Mouse (Mus musculus): Measurements from ENCODE around the gene Atp5g3. TPM values are rescaled to one million over a fixed set of nuclear protein-coding genes. Genes with fewer than 3 reads are reported as not detected.
"Not testable (repeated sequence)": the region's sequence is repeated elsewhere in the genome, so short reads cannot be mapped to it uniquely, and the experiment has no call there.

The Atp5g3 gene
- total RNA-seq, 2 experiments from 2014 or later = 3,810 to 3,884 TPM

DNA sequence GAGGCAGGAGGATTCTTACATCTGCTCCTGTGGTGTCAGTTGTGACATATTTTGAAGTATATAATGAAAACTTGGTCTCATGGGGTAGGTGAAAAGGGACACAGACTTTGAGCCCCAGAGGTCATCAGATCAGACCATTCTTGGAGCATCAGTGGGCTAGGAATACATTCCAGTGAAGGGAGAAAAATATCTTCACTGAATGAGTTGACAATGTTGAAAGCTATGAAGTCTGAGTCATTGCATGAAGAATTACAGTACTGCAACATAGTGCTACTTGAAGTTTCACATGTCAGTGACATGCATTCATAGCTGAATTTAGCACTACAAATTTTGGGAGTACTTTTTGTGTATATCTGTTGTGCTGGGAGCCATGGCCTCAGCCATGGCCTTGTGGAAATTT lies 10.0 kb downstream of the Atp5g3 start:
- DNase-seq (ENCODE audit: low spot score) = no peak
- intact Hi-C loops (cut with DNase I) = no loop called here

DNA sequence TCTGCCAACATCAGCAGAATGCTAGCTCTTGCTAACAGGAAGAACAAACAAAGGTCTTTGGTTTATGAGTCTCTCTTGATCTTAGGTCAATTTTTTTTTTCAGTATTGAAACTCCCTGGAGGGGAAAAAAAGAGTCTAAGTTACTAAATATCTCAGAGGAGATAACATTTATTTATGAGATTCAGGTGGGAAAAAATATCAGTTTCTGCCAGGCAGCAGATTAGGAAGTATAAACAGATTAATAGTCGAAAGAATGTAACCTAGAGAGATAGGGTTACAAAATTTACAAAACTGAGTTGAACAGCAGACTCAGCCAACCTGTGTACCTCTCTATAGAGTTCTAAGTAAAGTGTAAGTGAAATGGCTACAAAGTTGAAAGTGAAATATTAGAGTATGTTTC lies 10.8 kb downstream of the Atp5g3 start:
- DNase-seq (ENCODE audit: low spot score) = no peak
- intact Hi-C loops (cut with DNase I) = no loop called here

DNA sequence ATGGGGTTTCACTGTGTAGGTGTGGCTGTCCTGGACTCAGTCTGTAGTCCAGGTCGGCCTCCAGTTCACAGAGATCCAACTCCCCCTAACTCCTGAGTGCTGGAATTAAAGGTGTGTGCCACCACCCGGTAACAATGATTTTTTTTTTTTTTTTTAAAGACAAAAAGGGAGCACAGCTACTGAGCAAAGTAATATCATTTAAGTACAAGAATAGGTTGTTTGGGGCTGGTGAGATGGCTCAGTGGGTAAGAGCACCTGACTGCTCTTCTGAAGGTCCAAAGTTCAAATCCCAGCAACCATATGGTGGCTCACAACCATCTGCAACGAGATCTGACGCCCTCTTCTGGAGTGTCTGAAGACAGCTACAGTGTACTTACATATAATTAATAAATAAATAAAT lies 14.2 kb downstream of the Atp5g3 start:
- intact Hi-C loops (cut with DNase I) = loop anchor here (10.0 kb wide), 1 partner anchor 512 kb away; the partner anchor contains the start of gene Gpr155
- DNase-seq (ENCODE audit: low spot score) = not testable (repeated sequence)

DNA sequence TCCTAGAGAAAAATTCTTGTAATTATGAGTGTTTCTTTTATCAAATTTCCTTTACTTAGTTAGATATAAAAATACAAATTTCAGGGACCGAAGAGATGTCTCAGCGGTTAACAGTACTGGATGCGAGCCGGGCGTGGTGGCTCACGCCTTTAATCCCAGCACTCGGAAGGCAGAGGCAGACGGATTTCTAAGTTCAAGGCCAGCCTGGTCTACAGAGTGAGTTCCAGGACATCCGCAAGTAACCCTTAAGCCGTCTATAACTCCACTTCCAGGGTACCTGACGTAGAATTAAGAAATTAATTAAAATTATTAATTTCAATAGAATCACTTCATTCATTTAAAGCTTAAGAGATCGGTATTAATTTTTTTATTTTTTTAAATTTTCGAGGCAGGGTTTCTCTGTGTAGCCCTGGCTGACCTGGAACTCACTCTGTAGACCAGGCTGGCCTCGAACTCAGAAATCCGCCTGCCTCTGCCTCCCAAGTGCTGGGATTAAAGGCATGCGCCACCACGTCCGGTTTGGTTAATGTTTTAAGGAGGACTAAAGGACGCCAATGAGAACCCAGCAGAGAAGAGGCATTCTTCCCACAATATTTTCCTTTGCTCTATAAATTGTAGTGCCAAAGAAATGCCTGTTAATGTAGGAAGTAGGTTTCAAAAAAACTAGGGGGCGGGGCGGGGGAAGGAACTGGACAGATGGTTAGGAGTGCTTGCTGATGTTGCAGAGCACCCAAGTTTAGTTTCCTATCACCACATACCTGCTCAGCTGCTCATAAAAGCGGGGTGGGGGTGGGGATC lies 17.5 kb downstream of the Atp5g3 start:
- intact Hi-C loops (cut with DNase I) = loop anchor here (2.0 to 10.0 kb wide), 2 partner anchors 17 to 509 kb away; partner anchors contain the start of genes Atp5g3 and Gpr155
- no peak for DNase-seq (ENCODE audit: low spot score)

DNA sequence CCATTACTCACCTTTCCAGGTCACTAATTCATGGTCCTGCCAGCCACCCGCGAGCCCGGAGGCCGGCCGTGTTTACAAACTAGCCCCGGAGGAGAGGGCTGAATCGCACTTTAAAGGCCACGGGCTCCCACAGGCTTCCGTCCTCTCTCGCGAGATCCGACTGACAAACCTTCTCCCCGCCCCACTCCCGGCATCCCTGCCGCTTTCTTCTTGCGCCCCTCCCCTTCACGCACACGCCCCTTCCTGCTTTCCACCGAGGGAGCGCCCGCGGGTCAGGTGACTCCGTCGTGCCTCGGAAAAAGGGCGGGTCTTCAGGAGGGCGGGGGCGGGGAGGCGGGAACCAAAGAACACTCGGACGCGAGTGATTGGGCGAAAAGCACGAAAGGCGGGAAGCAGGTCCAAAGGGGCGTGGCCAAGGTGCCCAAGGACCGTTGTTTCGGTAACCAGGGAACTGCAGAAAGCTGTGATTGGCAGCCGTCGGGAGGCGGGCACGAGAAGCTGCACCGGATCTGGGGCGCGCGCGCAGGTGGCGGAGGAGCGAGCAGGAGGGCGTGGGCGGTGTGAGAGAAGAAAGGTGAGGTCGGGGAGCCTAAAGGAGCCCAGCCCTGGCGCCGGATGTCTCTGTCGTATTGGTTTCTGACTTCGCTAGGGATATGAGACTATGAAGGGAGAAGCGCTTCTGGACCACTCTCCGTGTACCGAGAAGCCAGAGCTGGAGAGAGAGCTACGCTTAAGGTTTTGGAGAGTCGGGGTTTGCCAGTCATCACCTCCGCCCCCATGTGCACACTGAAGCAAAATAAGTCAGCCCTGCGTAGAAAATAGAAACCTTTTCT lies 18.4 kb downstream of the Atp5g3 start, which contains the start of gene Atf2:
Gene Atf2, minus strand, starts transcription at position 176 of the 833 bp plus-strand sequence.
- intact Hi-C loops (cut with DNase I) = loop anchor here (2.0 to 10.0 kb wide), 2 partner anchors 18 to 508 kb away; partner anchors contain the start of genes Atp5g3 and Gpr155
- DNase-seq (ENCODE audit: low spot score) = peak; percentile 97

DNA sequence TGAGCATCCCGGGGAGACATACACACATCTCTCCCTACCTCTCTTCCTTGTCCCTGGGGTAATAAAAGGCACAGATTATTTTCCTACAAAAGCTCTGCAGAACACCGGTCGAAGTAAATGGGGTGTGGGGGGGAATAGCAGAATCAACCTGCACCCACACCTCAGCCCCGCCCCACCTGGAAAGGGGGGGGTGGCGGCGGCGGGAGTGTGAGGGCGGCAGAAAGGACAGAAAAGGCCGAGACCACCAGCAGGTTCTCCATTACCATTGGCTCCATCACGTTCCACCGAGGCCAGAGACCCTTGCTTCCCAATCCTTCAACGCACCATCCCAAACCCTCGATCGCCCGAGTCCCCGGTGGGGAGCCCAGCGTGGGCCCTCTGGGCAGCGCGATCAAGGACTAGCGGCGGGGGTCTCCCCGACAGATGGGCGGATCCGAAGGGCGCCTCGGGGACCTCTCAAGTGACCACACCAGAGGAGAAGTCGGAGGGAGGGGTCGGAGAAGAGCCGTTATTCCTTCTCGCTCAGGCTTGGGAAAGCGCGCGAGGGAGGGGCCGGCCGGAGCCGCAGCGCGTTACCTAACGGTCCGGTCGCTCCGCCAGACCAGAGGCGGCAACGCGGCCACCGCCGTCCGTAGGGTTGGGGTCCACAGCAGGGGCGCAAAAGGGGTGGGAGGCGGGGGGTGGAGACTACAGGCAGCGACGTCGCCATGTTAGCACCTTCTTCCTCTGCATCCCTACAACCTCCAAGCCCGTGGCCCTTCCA lies 19.2 kb downstream of the Atp5g3 start:
- DNase-seq (ENCODE audit: low spot score) = peak; percentile 12
- intact Hi-C loops (cut with DNase I) = loop anchor here (2.0 to 10.0 kb wide), 2 partner anchors 19 to 507 kb away; partner anchors contain the start of genes Atp5g3 and Gpr155

DNA sequence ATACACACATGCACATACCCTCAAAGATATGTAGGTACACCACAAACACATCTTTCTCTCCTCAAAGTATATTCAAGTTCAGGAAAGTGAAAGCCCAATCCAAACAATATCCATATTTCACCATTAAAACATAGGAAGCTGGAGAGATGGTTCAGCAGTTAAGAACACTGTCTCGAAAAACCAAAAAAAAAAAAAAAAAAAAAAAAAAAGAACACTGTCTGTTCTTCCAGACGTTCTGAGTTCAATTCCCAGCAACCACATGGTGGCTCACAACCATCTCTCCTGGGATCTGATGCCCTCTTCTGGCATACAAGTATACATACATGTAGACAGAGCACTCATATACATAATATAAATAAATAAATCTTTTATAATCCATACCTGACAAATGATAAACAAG lies 25.1 kb downstream of the Atp5g3 start:
- intact Hi-C loops (cut with DNase I) = no loop called here
- no peak for DNase-seq (ENCODE audit: low spot score)

DNA sequence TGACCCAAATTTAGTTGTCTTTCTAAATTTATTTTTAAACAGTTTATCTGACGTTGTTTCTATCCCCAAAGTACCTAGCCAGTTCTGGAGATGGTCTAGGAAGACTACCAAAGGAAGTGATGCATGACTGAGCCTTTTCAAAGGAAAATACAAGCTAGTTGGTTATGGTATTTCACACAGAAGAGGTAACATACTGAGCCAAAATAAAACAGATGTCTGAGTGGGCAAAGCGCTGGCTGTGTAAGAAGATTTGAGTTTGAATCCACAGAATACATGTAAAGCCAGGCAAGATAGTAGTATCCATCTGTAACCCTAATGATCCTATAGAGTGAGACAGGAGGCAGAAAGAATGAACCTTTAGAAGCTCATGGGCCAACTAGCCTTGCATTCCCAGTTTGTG lies 33.2 kb downstream of the Atp5g3 start:
- intact Hi-C loops (cut with DNase I) = no loop called here
- no peak for DNase-seq (ENCODE audit: low spot score)

DNA sequence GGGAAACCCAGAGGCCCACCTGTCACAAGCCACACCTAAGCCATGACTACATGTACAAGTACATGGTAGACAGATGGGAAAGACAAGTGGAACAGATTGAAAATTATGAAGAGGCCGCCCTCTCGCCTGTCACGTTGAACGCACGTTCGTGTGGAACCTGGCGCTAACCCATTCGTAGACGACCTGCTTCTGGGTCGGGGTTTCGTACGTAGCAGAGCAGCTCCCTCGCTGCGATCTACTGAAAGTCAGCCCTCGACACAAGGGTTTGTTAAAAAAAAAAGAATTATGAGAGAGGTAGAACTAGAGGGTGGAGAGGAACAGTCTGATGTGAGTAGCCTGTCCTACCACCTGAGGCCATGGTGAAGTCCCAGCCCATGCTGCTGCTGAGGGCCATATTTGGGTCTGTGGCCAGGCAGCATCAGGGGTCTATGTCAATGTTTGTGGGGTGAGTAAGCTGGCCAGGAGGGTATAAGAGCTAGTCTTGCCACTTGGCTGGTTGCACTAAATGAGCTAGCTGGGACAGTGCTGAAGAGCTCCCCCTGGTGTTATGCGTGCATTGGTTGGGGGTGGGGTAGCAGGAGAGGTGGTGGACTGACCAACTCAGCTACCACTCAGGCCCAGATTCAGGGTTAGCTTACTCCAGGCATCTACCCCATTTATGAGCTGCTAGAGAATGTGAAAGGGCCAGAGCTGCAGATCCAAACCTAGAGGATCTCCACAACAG lies 43.2 kb downstream of the Atp5g3 start:
- intact Hi-C loops (cut with DNase I) = no loop called here
- DNase-seq (ENCODE audit: low spot score) = peak; percentile 38

DNA sequence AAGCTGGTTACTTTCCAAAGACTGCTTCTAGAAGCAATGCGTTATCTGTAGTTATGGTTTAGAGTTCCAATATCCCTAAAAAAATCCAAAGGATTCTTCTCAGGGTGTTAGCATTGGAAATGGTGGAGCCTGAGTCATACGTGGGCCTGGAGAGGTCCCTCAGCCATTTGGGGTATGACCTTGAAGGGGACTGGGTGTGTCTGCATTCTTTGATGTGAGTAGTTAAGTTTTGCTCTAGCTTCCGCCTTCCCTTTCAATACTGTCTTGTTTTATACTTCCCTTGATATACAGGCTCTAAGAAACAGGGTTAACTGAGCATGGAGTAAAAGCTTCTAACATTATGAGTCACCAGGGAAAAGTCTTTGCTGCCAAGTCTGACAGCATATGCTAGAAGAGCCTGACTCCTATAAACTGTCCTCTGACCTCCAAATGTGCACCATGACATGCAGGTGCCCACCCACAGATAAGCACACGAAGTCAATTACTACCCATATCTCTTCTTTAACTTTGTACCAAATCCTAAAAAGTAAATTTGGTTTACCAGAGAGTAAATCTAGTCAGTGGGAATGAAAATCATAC lies 51.0 kb downstream of the Atp5g3 start:
- DNase-seq (ENCODE audit: low spot score) = no peak
- intact Hi-C loops (cut with DNase I) = no loop called here

Other genes with a start within 250 kb of the Atp5g3 start
- 10 to 100 TPM; 38.3 to 46.0 TPM for gene Chn1, start 136.0 kb downstream of the Atp5g3 start, total RNA-seq (2021)
- 10 to 100 TPM; 37.2 to 45.5 TPM for gene Atf2, start 18.7 kb downstream of the Atp5g3 start, total RNA-seq (2021)

All from heart, postnatal 25 days (tissue).